Mouse (Mus musculus) brain, embryonic 14.5 days (tissue): ENCODE data around the gene Stab1.

Experiments used
- CTCF ChIP-seq: fragments of 200-500 bp; IDR thresholded peaks from 2 replicates; pipeline ENCODE4 v1.5.1; 2012; ENCODE audit warnings: inconsistent platforms, mild to moderate bottlenecking, moderate library complexity, borderline replicate concordance; ENCODE audit not compliant: insufficient read depth, insufficient read length; ENCODE audit errors: extremely low read depth
- POLR2A ChIP-seq: fragments of 200-500 bp; IDR thresholded peaks from 2 replicates; pipeline ENCODE4 v1.6.1; 2012; ENCODE audit warnings: mild to moderate bottlenecking, inconsistent platforms, borderline replicate concordance; ENCODE audit not compliant: poor library complexity, insufficient read depth, insufficient read length, severe bottlenecking; ENCODE audit errors: extremely low read depth

- TF ChIP-seq CTCF (no peak), POLR2A (no peak)
Observed at GRCm38 (mm10) chr14:31165458-31165857, 3.0 kb downstream of the Stab1 start.
